Comparison of ENCODE assay signal across 9 mouse cellular contexts in the genomic region with DNA sequence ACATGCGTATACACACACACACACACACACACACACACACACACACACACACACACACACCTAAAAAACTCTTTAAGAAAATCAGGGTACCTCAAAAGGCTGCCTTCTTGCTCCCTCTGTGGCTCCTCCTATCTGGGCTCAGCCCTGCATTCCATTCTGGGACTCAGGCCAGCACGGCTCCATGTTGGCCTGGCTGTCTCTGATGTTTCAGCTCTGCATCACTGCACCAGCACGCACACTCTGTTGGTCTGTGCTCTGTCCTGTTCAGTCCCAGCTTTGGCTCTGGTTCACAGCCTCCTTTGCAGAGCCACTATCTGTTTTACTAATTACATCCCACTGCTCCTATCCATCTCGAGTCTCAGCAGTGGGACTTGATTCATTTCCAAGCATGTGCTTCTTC.
DNase-seq lines count a peak whose midpoint lies in the region; ATAC-seq and TF ChIP-seq lines count a peak whose summit lies in the region.
"Had no signal": no experiment of that assay in that cellular context is flagged by ENCODE, and none has a peak within 500 bp of the region (broad histone marks: within the 10 kb centered on the region; RNA-seq: fewer than 3 reads in every experiment).

No protein-coding gene starts in this region.

- no peak overlapping the region for H3K27ac ChIP-seq in liver, embryonic 16.5 days (ENCODE audit: low read length)
- H3K27ac ChIP-seq in liver, postnatal 0 days (ENCODE audit: low read depth), result no peak overlapping the region
- H3K27ac ChIP-seq in heart, embryonic 13.5 days (replicated peaks), result peak overlapping the region; percentile 54
- H3K27ac ChIP-seq in left cerebral cortex, adult 2 months, result no peak overlapping the region
- H3K27ac ChIP-seq: limb, embryonic 12.5 days had no signal

- 0 out of 2 replicates have a peak, but pooled peaks have one; percentile 24 for ATAC-seq in liver, embryonic 16.5 days (ENCODE audit: low read depth)
- ATAC-seq in liver, postnatal 0 days, result no peak
- ATAC-seq in heart, embryonic 13.5 days (ENCODE audit: extremely low read depth, insufficient number of reproducible peaks, low FRiP score, low TSS enrichment), result peak; percentile 71; the same call in 1 of the 2 replicates
- no peak for ATAC-seq in megakaryocyte-erythroid progenitor cell, adult 5-6 weeks (replicated peaks; ENCODE audit: low FRiP score, low TSS enrichment, poor library complexity, severe bottlenecking)

- H3K9ac ChIP-seq in liver, embryonic 16.5 days (ENCODE audit: low read depth, low read length), result no peak overlapping the region
- H3K9ac ChIP-seq in liver, postnatal 0 days (replicated peaks), result no peak overlapping the region
- H3K9ac ChIP-seq in heart, embryonic 13.5 days, result no peak overlapping the region
- H3K9ac ChIP-seq: limb, embryonic 12.5 days had no signal

- 61% methylated on average over 4 of the region's 4 CpGs for WGBS in liver, embryonic 16.5 days (ENCODE audit: insufficient replicate concordance)
- WGBS in liver, postnatal 0 days (ENCODE audit: insufficient replicate concordance), result 59% methylated on average over 4 of the region's 4 CpGs
- WGBS in heart, embryonic 13.5 days, result 45% methylated on average over 4 of the region's 4 CpGs

- no peak overlapping the region for H3K4me3 ChIP-seq in liver, embryonic 16.5 days (ENCODE audit: low read depth, low read length)
- H3K4me3 ChIP-seq in liver, postnatal 0 days (ENCODE audit: low read depth, low read length), result no peak overlapping the region
- no peak overlapping the region for H3K4me3 ChIP-seq in heart, embryonic 13.5 days
- no peak overlapping the region for H3K4me3 ChIP-seq in left cerebral cortex, adult 2 months
- H3K4me3 ChIP-seq: limb, embryonic 12.5 days had no signal

- no peak for TF ChIP-seq EP300 in liver, postnatal 0 days (IDR thresholded peaks at IDR 0.05; ENCODE audit: low read depth)

- no peaks in the 10 kb centered on the region for H3K27me3 ChIP-seq in liver, embryonic 16.5 days (ENCODE audit: control insufficient read depth, insufficient read depth, low read depth, low read length)
- no peaks in the 10 kb centered on the region for H3K27me3 ChIP-seq in liver, postnatal 0 days (ENCODE audit: insufficient read depth, low read length)
- H3K27me3 ChIP-seq in heart, embryonic 13.5 days (replicated peaks), result no peaks in the 10 kb centered on the region
- H3K27me3 ChIP-seq: limb, embryonic 12.5 days had no signal

- intact Hi-C loops in left cerebral cortex, adult 2 months (cut with DNase I), result no loop called here

- H3K4me2 ChIP-seq in liver, embryonic 16.5 days (ENCODE audit: low read depth, low read length), result no peak overlapping the region
- H3K4me2 ChIP-seq in liver, postnatal 0 days (ENCODE audit: low read depth, low read length), result no peak overlapping the region
- H3K4me2 ChIP-seq in heart, embryonic 13.5 days, result no peak overlapping the region
- H3K4me2 ChIP-seq: limb, embryonic 12.5 days had no signal

- no peaks in the 10 kb centered on the region for H3K4me1 ChIP-seq in liver, embryonic 16.5 days (ENCODE audit: control insufficient read depth, low read depth, low read length)
- H3K4me1 ChIP-seq in liver, postnatal 0 days (ENCODE audit: insufficient read depth), result no peaks in the 10 kb centered on the region
- H3K4me1 ChIP-seq in heart, embryonic 13.5 days, result peaks cover 10% of the 10 kb centered on the region
- H3K4me1 ChIP-seq: limb, embryonic 12.5 days had no signal

- no peaks in the 10 kb centered on the region for H3K36me3 ChIP-seq in liver, embryonic 16.5 days (ENCODE audit: control insufficient read depth, insufficient read depth)
- no peaks in the 10 kb centered on the region for H3K36me3 ChIP-seq in liver, postnatal 0 days (replicated peaks; ENCODE audit: insufficient read depth, low read length)
- H3K36me3 ChIP-seq in heart, embryonic 13.5 days, result no peaks in the 10 kb centered on the region
- H3K36me3 ChIP-seq: limb, embryonic 12.5 days had no signal

- no peak for TF ChIP-seq CTCF in liver, postnatal 0 days (IDR thresholded peaks at IDR 0.05; ENCODE audit: low read depth)
- no peak for TF ChIP-seq CTCF in left cerebral cortex, adult 2 months (IDR thresholded peaks at IDR 0.05)

- H3K9me3 ChIP-seq in liver, embryonic 16.5 days (replicated peaks; ENCODE audit: control insufficient read depth, low read length), result no peaks in the 10 kb centered on the region
- H3K9me3 ChIP-seq in liver, postnatal 0 days (ENCODE audit: low read length), result no peaks in the 10 kb centered on the region
- H3K9me3 ChIP-seq in heart, embryonic 13.5 days, result no peaks in the 10 kb centered on the region
- H3K9me3 ChIP-seq: limb, embryonic 12.5 days had no signal

- no peak for DNase-seq in liver, postnatal 0 days
- DNase-seq in cerebellum, postnatal 10 days, result peak; percentile 92 to 95
- peak; percentile 62 to 66 for DNase-seq in kidney, postnatal 25 days
- DNase-seq in frontal cortex, adult 2 months (ENCODE audit: extremely low spot score in 1 of 2, low spot score in 1 of 2), result no peak
- no peak for DNase-seq in left cerebral cortex, adult 2 months (ENCODE audit: extremely low spot score in 1 of 2, low spot score in 2 of 2)

Comparison
In these comparisons a context has a peak if more than half of its experiments do, and no peak if none do; other contexts are left out.
1. ATAC-seq: peak in liver, embryonic 16.5 days (single experiment) and heart, embryonic 13.5 days (single experiment); none in liver, postnatal 0 days (single experiment) and megakaryocyte-erythroid progenitor cell, adult 5-6 weeks (single experiment).
2. DNase-seq: peak in cerebellum, postnatal 10 days (2 of 2) and kidney, postnatal 25 days (2 of 2); none in liver, postnatal 0 days (single experiment), frontal cortex, adult 2 months (0 of 2) and left cerebral cortex, adult 2 months (0 of 2).